Mouse (Mus musculus) kidney, postnatal 25 days (tissue): ENCODE measurements at regions not wholly inside any gene's neighbourhood (a gene's known extent, or its start where the extent isn't known, plus 50 kb on each side); places are given as distances from the start of the nearest gene placed in this dataset.

Experiments used
- DNase-seq, 2 experiments: peaks; one replicate each; pipeline ENCODE4 v3.0.0; 2021; ENCODE audit warnings: mixed read lengths in 2 of 2

- no peak for DNase-seq
These were observed 119.1 kb downstream of the Zfp706 start for GRCm38 (mm10) chr15:36888351-36889069.

GRCm38 (mm10) chr15:36884671-36885365 lies 122.8 kb downstream of the Zfp706 start:
- no peak for DNase-seq

GRCm38 (mm10) chr15:36884074-36884473 lies 123.5 kb downstream of the Zfp706 start:
- DNase-seq: no peak

DNA sequence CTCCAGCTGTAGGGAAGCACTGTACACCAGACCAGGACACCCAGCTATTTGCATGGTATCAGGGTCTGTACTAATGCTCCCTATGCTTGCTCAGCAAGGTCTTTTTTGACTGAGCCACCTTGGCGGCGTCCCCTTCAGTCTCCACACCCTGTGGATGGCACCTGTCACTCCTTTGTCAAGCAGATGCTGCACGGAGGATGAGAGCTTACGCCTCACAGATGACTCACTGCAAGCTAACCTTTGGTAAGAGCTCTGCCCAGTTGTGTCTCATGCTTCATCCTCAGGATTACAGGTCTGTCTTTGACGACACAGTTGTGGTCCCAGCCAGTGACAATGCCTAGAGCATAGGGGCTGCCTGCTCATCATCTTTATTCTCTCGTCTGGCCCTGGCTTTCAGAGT lies 124.4 kb downstream of the Zfp706 start:
- DNase-seq: no peak

- DNase-seq: peak; percentile 55 to 83
These were observed 126.0 kb downstream of the Zfp706 start for GRCm38 (mm10) chr15:36881576-36881975.

GRCm38 (mm10) chr15:36880602-36881001 lies 127.0 kb downstream of the Zfp706 start:
- no peak for DNase-seq

GRCm38 (mm10) chr15:36879587-36879986 lies 128.0 kb downstream of the Zfp706 start:
- no peak for DNase-seq

GRCm38 (mm10) chr15:36878960-36879359 lies 128.6 kb downstream of the Zfp706 start:
- no peak for DNase-seq

DNA sequence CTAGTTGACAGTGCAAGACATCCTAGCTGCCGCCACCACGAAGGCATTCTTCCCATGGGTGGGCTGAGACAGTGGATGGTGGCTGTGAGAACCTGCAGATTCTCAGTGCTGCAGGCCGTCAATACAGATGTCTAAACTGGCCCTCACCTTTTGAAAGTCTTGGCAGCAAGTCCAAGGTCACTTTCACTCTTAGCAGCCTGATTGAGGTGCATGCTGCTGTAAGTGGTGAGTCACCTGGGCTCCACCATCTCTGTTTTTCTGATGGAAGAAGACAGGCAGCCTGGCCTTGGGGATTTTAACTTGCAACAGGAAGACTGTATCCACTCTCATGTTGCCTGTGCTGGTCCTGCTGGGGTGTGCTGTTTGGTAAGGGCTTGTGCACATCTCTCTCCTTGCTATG lies 129.3 kb downstream of the Zfp706 start:
- no peak for DNase-seq

DNA sequence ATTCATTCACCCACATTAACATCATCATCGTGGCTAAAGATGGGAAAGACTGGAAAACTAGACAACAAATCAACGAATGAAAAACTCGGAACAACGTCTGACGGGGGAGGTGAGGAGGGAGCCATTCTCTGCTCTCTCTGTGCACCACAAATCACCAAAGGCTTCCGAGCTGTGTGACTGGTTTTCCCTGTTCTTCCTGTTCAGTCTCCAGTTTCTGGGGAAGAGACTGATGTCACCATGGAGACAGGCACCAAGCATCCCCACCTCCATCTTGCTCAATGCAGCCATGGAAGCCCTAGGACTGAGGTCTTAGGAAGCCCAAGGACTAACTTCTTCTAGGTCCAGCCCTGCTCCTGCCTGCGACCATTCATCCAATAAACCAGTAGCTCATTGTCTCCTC lies 130.1 kb downstream of the Zfp706 start:
- DNase-seq: no peak

DNA sequence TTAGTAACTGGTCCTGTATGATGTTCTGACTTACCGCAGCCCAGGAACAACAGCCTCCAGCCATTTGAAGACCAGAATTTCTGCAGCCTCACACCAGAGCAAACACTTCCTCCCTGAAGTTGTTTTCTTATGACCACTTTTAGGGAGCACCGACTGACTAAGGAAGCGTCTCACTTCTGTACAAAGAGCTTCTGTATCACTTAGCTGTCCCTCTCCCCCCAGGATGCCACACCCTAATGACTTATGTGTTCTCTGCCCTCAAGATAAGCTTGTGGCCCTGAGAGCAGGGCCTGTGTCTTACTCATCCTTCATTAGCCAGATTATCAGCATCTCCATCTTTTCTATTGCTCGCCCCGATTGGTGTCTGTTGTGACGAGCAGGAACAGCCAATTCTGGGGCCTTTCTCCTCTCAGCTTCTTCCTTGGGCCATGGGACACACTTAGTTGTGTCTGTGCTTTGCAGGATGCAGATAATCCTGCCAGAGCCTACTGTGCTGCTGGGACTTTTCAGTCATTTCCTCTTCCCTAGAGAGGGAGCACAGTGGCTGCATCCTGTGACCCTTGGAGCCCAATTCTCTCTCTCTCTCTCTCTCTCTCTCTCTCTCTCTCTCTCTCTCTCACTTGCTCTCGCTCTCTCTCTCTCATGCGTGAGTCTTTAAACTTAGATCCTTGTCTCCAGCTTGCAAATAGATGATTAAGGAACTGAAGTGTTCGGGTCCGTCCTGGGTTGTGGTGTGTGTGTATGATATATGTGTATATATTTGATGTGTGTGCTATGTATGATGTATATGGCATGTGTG lies 131.4 kb downstream of the Zfp706 start:
- DNase-seq: no peak

DNA sequence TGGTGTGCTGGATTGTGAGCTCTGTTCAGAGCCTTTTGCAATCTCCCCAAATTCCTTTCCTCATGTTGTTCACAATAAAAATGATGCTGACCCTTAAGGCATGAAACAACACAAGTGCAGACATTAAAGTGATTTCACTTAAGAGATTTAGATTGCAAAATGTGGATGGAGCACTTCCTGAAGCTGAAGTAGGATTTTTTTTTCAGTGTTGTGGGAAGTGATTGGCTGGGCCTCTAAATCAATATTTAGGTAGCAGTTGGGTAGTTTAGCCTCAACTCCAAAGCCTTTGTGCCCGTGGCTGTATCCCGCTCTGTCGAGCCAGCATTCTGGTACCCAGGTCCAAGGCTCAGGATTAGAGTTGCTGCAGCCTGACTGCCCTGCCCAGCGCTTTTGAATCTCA lies 133.0 kb downstream of the Zfp706 start:
- DNase-seq: peak in 1 of 2 experiments; percentile 15

DNA sequence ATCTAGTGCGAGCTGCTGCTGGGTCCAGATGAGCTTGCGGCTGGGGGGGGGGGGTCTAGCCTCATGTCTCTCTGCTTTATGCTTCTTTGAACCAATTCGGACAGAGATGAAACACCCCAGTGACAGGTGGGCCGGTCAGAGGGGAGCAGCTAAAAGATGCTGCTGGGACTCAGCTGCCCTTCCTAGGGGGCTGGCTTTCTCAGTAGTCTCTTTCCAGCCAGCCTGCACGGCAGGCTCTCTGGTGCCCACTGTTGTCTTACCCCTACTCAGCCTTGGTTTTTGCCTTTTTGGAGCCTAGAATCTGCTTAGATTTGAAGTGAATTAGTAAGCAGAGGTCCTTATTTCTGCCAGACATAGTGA lies 133.7 kb downstream of the Zfp706 start:
- peak in 1 of 2 experiments; percentile 30 for DNase-seq

- peak; percentile 85 to 89 for DNase-seq
These were observed 134.3 kb downstream of the Zfp706 start for GRCm38 (mm10) chr15:36873058-36873883.

DNA sequence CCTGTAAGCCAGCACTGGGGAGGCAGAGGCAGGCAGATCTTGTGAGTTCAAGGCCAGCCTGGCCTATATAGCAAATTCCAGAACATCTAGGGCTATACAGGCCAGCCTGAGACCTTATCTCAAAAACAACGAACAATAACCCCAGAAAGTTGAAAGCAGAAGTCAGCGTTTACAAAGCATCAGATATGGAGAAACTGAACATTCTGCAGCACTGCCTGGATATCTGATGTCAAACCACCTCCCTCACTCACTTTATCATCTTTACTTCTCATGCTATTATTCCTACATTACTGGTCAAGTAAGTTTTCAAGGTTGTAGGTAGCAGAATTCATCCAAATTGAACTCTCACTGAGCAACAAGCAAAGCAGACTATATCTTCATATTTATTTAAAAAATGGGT lies 135.0 kb downstream of the Zfp706 start:
- peak in 1 of 2 experiments; percentile 2 for DNase-seq

DNA sequence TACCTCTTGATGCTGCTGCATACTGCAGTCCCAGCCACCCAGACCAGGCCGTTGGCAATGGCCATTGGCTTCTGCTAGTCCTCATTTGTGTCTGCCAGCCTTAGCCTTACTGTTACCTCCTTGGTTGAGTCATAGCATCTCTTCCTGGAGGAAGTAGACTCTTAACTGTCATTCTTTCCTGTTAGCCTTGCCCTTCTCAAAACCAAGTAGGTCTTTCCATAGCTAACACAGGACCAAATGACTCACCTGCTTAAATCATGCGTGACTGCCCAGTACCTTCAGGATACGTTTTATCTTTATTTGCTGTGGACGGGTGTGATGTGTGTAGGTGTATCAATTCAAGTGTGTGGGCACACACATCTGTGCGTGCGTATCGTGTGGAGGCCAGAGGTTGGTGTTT lies 136.9 kb downstream of the Zfp706 start:
- DNase-seq: peak in 1 of 2 experiments; percentile 11

DNA sequence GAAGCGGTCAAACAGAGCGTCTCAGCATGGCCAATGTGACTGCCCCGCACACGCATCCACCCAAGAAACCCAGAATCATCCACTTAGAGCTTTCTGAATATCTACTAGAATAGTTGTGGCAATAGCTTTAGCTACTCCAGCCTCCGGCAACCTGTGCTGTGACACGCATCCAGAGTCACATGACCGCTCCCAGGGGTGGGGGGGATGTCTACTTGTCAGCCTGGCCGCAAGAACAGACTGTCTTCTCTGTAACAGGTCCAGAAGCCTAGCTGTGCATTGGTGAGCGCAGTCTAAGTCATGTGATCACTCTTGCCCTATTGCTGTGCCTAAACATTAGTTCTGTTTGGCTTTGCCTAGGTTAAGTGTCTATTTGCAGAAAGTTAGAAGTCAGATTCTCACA lies 137.5 kb downstream of the Zfp706 start:
- DNase-seq: peak in 1 of 2 experiments; percentile 26

DNA sequence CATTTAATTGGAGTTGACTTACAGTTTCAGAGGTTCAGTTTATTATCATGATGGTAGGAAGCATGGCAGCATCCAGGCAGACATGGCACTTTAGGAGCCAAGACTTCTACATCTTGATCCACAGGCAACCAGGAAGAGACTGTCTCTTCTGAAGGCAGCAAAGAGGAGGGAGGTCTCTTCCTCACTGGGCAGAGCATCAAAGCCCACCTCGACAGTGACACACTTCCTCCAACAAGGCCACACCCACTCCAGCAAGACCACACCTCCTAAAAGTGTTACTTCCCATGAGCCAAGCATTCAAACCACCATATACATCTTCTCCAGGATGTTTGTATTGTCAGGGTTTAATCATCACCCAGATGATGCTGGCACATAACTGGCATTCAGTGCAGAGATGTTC lies 141.5 kb downstream of the Zfp706 start:
- DNase-seq: no peak

GRCm38 (mm10) chr15:36865332-36865731 lies 142.2 kb downstream of the Zfp706 start:
- DNase-seq: no peak

GRCm38 (mm10) chr15:36864046-36864445 lies 143.5 kb downstream of the Zfp706 start:
- DNase-seq: no peak

DNA sequence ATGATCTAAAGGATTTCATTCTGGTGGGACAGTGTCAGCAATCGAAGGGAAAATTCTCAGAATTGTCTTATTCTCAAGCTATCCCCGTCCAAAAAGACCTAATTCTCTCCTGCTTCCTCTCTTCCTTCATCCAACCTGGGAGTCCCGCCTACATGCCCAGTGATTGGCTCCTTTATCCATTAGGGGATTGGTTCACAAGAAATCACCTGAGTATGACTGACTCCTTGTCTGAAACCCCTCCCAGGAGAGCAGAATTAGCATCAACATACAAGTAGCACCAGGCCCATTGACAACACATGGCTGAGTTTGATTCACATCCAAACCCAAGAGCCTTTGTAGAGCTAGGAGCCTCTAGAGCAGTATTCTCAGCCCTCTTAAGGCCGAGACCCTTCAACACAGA lies 148.9 kb downstream of the Zfp706 start:
- DNase-seq: no peak

DNA sequence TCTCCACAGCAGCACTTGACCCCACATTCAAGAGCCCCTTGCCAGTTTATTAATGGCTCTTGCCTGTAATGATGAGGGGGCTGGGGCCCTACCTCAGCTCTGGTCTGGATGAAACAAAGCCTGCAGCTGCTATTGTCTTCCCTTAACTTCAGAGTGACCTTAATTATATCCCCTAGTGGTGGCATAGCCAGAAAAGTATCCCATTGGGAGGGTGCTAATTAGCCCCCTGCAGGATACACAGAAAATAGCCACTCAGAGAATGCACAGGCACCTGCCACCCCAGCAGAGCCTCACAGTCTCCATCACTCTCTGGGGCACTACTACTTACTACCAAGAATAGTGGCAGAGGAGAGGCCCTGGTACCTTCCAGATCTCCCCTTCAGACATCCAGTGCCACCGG lies 150.0 kb downstream of the Zfp706 start:
- no peak for DNase-seq
